Mouse (Mus musculus): ENCODE data around the gene Ralgps1. TPM values are rescaled to one million over a fixed set of nuclear protein-coding genes. Genes with fewer than 3 reads are reported as not detected.
"Not testable (repeated sequence)": the region's sequence is repeated elsewhere in the genome, so short reads cannot be mapped to it uniquely, and the experiment has no call there.

The Ralgps1 gene
- polyA plus RNA-seq, 1 experiment = 48.7 TPM

DNA sequence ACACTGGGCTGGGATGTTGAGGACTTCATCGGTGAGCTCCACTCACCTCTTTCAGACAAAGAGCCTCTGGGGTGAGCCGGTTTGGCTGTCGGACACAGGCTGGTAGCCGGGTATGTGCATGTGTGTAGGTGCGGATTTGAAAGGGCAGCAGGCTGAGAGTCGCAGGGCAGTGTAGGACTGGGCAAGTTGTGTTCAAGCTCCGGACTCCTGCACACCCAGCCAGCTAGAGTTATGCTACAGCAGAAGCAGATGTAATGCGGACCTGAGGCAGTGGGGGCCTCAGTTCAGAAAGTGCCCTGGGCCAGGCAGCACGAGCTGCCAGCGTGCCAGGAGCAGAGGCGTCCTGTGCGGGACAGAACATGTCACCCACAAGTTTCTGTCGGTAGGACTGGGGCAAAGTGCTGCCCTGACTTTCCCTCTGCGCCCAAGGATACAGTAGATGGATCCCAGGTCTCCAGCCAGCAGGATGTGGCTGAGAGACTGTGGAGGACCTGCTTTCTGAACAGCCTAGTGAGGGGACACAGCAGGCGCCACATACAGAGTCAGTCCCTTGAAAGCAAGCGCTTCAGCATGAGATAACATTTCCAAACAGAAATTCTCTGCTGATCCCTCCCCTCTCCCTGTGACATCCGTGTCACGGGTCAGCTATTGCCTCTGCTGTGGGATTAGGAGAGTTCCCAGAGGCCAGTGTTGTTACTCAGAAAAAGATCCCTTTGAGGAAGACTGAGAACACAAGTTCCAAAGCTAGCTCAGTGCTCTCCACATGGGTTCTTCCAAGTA is 154.5 kb downstream of the Ralgps1 start:
- H3K27ac ChIP-seq (ENCODE audit: insufficient read depth, low read length) = no peak overlapping the region
- no peaks in the 10 kb centered on the region for H3K27me3 ChIP-seq (ENCODE audit: control insufficient read depth, insufficient read depth, low read length)
- TF ChIP-seq POLR2A (IDR thresholded peaks at IDR 0.05; ENCODE audit: borderline replicate concordance, insufficient read depth, low read length) = no peak
- no peak for TF ChIP-seq CTCF (IDR thresholded peaks at IDR 0.05; ENCODE audit: borderline replicate concordance, insufficient read depth, low read depth, low read length)
- whole genome bisulfite sequencing = 63% methylated on average over 18 of the region's 18 CpGs
- no peak for DNase-seq
- peaks cover 35% of the 10 kb centered on the region for H3K4me1 ChIP-seq (ENCODE audit: control insufficient read depth, insufficient read depth, low read length)
- H3K4me3 ChIP-seq (replicated peaks; ENCODE audit: insufficient read depth, low read depth, low read length) = no peak overlapping the region

DNA sequence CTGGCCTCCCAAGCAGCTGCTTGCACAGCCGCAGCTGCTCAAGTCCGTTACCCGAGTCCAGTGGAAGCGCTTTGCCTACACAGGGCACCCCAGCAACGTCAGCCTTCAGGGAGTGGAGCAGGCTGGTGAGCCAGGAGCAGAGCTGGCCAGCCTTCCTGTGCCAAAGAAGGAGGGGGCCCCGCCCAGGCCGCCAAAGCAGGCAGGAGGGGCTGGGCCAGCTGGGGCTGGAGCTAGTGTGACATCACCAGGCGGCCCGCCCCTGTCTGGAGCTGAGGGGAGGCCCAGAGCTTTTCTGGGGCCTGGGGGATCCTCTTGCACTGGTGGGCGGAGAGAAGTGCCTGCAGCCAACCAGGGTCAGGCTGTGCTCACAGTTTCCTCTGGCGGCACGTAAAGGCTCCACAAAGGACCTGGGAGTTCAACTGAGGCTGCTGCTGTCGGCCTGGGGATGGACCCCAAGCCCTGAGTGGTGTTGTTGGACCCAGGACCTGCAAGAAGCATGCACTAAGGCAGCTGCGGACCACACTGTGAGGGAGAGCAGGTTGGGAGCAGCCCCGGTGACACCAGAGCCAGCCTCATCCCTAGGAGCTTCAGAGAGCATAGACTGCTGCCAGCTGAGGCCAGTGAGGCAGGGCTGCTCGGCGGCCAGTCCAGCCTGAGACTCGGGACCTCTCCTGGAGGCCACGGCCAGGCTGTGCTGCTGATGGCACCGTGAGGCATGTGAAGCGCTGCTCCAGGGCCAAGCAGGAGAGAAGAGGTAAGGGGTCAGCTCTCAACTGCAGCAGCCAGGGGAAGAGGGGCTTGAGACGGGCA is 155.4 kb downstream of the Ralgps1 start, which contains the start of gene Angptl2:
Gene Angptl2 (plus strand): TSS at position 370 of the 810 bp plus-strand sequence.
- H3K27ac ChIP-seq (ENCODE audit: insufficient read depth, low read length) = 0 out of 2 replicates have a peak within 1 kb of the TSS, but pooled peaks have one; percentile 9
- no peaks in the 10 kb centered on the region for H3K27me3 ChIP-seq (ENCODE audit: control insufficient read depth, insufficient read depth, low read length)
- peaks cover 38% of the 10 kb centered on the region for H3K4me1 ChIP-seq (ENCODE audit: control insufficient read depth, insufficient read depth, low read length)
- DNase-seq = peak; percentile 79 to 85
- H3K4me3 ChIP-seq (replicated peaks; ENCODE audit: insufficient read depth, low read depth, low read length) = no peak within 1 kb of the TSS
- TF ChIP-seq CTCF (IDR thresholded peaks at IDR 0.05; ENCODE audit: borderline replicate concordance, insufficient read depth, low read depth, low read length) (no peak), POLR2A (IDR thresholded peaks at IDR 0.05; ENCODE audit: borderline replicate concordance, insufficient read depth, low read length) (no peak)
- 12% methylated on average over 22 of the region's 22 CpGs for WGBS

DNA sequence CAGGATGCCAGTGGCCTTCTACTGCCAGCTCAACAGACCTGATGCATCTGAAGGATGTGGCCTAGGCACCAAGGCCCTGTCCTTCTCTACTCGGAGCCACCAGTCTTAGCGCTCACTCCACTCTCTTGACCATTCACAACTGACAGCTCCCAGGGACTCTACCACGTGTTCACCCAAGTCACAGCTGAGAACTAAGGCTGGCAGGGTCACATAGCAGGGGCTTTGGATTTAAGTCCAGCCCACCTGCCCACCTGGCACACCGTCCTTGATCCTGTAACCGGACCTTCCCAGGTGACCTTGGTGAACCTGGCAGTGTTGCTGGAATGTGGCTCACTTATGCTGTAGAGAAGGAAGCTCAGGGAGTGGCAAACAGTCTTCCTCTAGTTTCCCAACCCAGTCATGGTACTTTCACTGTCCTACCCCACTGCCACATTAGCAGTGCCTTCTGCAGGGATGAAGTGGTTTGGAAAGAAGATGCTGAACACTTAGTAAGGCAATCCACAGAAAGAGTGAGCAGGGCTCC is 156.0 kb downstream of the Ralgps1 start:
- WGBS = 64% methylated on average over 5 of the region's 5 CpGs
- no peak for TF ChIP-seq POLR2A (IDR thresholded peaks at IDR 0.05; ENCODE audit: borderline replicate concordance, insufficient read depth, low read length)
- no peak for TF ChIP-seq CTCF (IDR thresholded peaks at IDR 0.05; ENCODE audit: borderline replicate concordance, insufficient read depth, low read depth, low read length)
- Histone ChIP-seq H3K4me1 (ENCODE audit: control insufficient read depth, insufficient read depth, low read length) (peaks cover 38% of the 10 kb centered on the region), H3K27ac (ENCODE audit: insufficient read depth, low read length) (no peak overlapping the region), H3K27me3 (ENCODE audit: control insufficient read depth, insufficient read depth, low read length) (no peaks in the 10 kb centered on the region), H3K4me3 (replicated peaks; ENCODE audit: insufficient read depth, low read depth, low read length) (no peak overlapping the region)
- no peak for DNase-seq

DNA sequence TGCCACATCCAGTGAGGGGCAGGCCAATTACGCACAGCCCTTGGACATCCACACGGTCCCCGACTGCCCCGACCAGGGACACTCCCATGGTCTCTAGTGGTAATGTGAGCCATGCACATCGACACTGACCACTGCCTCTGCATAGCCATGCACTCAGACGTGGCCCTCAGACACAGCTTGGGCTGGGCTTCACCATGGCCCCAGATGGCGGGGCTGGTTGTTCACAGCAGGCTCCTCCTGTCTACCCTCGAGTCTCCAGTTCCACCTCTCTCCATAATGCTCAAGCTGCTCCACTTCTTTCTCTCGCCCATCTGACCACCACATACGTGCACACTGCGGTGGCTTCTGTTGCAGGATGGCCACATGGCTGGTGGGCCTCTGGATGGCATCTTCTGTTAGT is 160.0 kb downstream of the Ralgps1 start:
- H3K4me1 ChIP-seq (ENCODE audit: control insufficient read depth, insufficient read depth, low read length) = peaks cover 36% of the 10 kb centered on the region
- H3K4me3 ChIP-seq (replicated peaks; ENCODE audit: insufficient read depth, low read depth, low read length); H3K27me3 ChIP-seq (ENCODE audit: control insufficient read depth, insufficient read depth, low read length); H3K27ac ChIP-seq (ENCODE audit: insufficient read depth, low read length): not testable (repeated sequence)
- DNase-seq = peak; percentile 67 to 70
- 26% methylated on average over 11 of the region's 11 CpGs for WGBS

DNA sequence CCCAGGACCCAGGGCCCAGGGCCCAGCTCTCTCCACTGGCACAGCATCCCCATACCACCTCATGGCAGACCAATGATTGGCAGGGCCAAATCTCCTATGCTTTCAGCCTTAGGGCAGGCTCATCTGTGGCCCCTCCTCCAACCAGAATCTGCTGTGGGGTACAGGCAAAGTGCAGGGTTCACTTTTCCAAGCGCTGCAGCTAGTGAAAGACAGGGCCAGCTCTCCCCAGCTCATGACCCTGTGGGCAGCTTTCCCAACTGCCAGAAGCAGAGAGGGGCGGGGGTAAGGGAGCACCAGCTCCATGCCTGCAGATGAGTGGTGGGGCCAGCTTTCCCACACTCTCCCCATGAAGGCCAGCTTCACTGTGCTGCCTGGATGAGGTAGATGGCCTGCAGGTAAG is 160.4 kb downstream of the Ralgps1 start:
- Histone ChIP-seq H3K4me1 (ENCODE audit: control insufficient read depth, insufficient read depth, low read length) (peaks cover 36% of the 10 kb centered on the region), H3K27me3 (ENCODE audit: control insufficient read depth, insufficient read depth, low read length) (no peaks in the 10 kb centered on the region), H3K27ac (ENCODE audit: insufficient read depth, low read length) (no peak overlapping the region), H3K4me3 (replicated peaks; ENCODE audit: insufficient read depth, low read depth, low read length) (no peak overlapping the region)
- DNase-seq = no peak
- TF ChIP-seq POLR2A (IDR thresholded peaks at IDR 0.05; ENCODE audit: borderline replicate concordance, insufficient read depth, low read length) (no peak), CTCF (IDR thresholded peaks at IDR 0.05; ENCODE audit: borderline replicate concordance, insufficient read depth, low read depth, low read length) (no peak)
- WGBS = 39% methylated on average over 2 of the region's 2 CpGs

DNA sequence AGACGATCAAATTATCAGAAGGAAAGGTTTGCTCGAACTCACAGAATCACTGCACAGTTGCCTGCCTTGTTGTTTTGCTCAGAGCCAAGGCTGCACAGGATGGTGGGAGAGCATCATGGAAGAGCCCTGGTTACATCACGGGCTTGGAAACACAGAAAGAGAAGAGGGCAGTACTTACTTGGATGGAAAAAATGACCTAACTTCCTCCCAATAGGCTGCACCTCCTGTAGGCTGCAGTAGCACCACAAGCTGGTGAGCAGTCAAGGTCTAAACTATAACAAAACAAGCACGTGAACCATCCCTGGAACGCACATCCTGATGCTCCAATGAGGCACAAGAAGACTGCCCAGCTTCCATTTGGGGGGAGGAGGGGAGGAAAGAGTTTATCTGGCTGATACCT is 163.2 kb downstream of the Ralgps1 start:
- no peaks in the 10 kb centered on the region for H3K27me3 ChIP-seq (ENCODE audit: control insufficient read depth, insufficient read depth, low read length)
- 86% methylated on average over 5 of the region's 5 CpGs for WGBS
- DNase-seq = no peak
- TF ChIP-seq POLR2A (IDR thresholded peaks at IDR 0.05; ENCODE audit: borderline replicate concordance, insufficient read depth, low read length) = no peak
- no peak for TF ChIP-seq CTCF (IDR thresholded peaks at IDR 0.05; ENCODE audit: borderline replicate concordance, insufficient read depth, low read depth, low read length)
- H3K4me3 ChIP-seq (replicated peaks; ENCODE audit: insufficient read depth, low read depth, low read length) = no peak overlapping the region
- no peak overlapping the region for H3K27ac ChIP-seq (ENCODE audit: insufficient read depth, low read length)
- H3K4me1 ChIP-seq (ENCODE audit: control insufficient read depth, insufficient read depth, low read length) = peaks cover 32% of the 10 kb centered on the region

DNA sequence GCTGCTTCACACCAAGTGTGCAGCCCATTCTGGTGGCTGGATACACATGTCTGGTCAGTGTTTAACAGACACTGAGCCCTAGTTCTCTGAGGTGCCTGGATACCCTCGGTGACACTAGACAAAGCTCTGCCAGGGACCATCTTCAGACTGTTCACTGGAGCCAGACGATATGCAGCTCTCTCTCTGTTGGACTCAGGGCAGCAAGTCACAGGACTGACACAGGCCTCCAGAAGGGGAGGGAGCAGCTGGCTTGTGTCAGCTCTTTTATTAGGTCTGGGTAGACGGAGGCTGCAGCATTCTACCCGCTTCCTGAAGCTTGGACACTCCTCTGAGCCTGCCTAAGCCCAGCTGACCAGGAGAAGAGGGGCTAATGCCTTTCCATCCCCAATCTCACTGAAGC is 164.2 kb downstream of the Ralgps1 start:
- 19% methylated on average over 4 of the region's 4 CpGs for WGBS
- H3K27ac ChIP-seq (ENCODE audit: insufficient read depth, low read length) = no peak overlapping the region
- H3K4me1 ChIP-seq (ENCODE audit: control insufficient read depth, insufficient read depth, low read length) = peaks cover 41% of the 10 kb centered on the region
- TF ChIP-seq CTCF (IDR thresholded peaks at IDR 0.05; ENCODE audit: borderline replicate concordance, insufficient read depth, low read depth, low read length) = no peak
- no peak for DNase-seq
- no peaks in the 10 kb centered on the region for H3K27me3 ChIP-seq (ENCODE audit: control insufficient read depth, insufficient read depth, low read length)
- no peak overlapping the region for H3K4me3 ChIP-seq (replicated peaks; ENCODE audit: insufficient read depth, low read depth, low read length)

All from cerebellum, adult 2 months (tissue).